Mouse (Mus musculus): ENCODE measurements around the gene Awat2.
"Not testable (repeated sequence)": the region's sequence is repeated elsewhere in the genome, so short reads cannot be mapped to it uniquely, and the experiment has no call there.

Awat2 gene

DNA sequence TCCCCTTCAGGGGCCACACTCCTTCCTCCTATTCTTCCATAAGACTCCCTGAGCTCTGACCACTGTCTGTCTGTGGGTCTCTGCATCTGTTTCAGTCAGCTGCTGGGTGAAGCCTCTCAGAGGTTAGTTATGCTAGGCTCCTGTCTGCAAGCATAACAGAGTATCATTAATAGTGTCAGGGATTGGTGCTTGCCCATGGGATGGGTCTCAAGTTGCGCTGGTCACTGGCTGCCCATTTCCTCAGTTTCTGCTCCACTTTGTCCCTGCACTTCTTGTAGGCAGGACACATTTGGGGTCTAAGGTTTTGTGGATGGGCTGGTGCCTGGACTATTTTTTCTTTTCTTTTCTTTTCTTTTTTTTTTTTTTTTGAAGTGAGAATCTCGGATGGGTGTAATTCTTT, at the start of gene Awat2:
Gene Awat2, minus strand, starts transcription at position 101 of the 400 bp plus-strand sequence.
- DNase-seq (ENCODE audit: low read depth, low spot score): not testable (repeated sequence)

DNA sequence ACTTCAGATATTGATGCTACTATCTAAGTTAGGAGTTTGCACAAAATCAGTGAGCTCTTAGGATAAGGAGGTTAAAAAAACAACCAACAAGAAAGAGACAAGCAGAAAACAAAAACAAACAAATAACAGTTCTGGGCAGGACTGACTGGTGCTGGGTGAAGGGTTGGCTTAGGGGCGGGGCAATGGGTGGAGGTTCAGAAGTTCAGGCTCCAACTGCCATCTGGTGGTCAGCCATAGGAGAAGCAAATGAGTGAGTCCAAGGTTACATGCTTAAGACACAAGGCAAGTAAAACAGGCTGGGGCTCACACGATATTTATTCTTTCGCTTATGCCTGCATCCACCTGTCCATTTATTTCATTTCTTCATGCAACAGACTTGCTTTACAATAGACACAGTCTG, 37.8 kb upstream of the Awat2 start:
- DNase-seq (ENCODE audit: low read depth, low spot score): peak; percentile 70

DNA sequence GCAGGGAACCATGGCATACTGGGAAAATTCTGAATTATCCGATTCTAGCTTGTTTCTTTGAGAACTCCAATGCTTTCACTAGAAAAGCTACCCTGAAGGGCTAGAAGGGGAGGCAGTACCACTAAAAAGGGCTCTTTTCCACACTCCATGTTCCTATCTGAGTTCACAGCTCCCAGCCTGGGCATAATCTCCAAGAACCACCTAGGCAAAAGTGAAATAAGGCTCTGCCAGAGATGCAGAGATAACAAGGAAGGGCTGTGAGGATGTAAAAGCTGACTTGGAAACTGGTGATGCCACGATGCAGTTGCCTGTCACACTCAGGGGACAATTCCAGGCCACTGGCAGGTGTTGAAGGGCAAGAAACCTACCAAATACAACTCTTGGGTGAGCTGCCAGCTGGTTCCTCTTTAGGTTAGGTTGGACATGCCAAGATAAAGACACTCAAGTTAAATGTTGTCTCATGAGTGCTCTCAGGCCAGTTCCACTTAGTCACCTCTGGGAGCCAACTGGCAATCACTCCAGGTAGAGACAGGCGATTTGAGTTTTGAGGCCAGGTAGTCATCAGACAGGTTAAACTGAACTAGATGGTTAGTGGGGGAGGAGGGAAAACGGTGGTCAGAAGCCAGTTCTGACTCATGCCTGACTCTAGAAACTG, 33.2 kb upstream of the Awat2 start:
- DNase-seq (ENCODE audit: low read depth, low spot score): no peak

DNA sequence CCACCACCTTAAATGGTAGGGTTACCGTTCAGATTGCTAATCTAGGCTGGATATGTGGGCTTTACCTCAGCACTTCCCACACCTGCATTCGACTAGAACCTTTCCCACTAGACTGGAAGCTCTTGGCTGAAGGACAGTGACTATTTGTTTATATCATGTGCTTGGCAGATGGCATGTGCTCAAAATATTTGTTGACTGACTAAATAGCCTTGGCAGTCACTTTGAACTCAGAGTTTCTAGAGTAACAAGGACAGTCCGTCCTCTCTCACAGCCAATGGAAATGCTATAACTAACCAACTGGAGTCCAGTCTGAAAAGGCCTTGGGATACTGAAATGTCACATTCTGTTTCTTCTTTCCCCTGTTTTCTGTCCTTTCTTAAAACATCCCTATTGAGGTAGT, 29.0 kb upstream of the Awat2 start:
- no peak for DNase-seq (ENCODE audit: low read depth, low spot score)

DNA sequence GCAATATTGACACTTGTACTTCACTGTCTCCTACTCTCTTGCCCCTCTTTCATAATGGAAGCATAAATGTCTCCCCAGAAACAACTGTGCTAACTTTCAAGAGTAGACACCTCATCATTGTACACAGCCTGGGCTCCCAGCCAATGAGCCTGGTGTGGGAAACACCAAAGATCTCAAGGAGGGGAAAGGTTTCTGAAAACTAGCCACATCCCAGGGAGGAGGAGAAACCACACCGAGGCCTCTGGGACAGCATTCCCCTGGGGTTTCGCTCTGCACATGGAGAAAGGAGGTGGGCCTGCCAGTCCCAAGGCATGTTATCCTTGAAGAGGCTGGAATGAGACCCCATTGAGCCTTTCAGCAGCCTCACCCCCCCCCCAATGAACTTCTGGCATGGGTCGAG, 27.6 kb upstream of the Awat2 start:
- DNase-seq (ENCODE audit: low read depth, low spot score): no peak

DNA sequence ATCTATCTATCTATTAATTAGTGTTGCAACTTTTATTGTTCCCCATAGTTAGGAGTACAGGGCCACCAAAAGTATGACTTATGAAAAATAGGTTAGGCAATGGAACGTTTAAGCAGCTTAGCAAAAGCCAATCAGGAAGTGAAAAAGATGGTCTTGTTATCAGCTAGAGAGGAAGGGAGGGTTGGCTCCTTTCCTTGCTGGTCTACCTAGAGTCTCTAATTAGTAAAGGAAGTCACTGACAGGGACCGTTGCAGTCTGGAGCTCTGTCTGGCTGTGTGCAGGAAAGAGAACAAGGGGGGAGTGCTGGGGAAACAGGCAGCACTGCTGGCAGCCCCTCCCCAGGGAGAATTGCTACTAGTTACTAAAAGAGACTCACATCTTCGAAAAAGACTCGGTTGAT, 25.5 kb upstream of the Awat2 start:
- no peak for DNase-seq (ENCODE audit: low read depth, low spot score)

DNA sequence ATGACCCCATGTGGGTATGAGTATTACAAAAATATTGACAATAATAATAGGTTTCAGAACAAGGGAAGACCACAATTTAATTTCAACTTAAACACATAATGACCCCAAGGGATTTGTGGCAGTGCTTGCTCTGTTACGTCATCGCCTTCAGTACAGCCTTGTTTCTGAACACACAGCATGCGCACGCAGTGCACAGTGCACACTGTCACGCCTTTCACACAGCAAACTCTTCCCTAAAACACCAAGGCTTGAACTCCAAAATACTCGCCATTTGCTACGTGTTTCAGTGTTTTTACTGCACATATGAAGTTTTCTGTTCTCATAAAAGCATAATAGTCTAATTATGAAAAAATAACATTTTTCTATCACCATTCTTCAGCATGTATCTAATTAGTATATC, 1.0 kb upstream of the Awat2 start:
- DNase-seq (ENCODE audit: low read depth, low spot score): no peak

DNA sequence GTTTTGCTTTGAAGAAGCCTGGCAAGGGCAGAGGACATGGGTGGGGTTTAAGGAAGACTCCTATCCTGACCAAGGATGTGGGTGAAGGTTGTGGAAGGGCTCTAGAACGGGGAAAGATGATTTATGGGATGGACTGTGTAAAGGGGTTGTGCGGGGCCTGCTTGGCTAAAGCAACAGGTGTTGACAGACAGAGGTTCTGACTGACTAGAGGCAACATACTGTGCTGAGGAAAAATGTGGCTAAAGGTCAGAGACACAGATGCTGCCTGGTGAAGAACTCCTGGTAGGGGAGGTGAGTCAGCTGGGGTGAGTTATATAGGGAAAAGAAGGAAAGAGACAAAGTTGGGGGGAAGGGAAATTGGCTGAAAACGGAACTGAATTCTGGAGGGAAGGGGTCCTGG, 10.2 kb downstream of the Awat2 start:
- no peak for DNase-seq (ENCODE audit: low read depth, low spot score)

DNA sequence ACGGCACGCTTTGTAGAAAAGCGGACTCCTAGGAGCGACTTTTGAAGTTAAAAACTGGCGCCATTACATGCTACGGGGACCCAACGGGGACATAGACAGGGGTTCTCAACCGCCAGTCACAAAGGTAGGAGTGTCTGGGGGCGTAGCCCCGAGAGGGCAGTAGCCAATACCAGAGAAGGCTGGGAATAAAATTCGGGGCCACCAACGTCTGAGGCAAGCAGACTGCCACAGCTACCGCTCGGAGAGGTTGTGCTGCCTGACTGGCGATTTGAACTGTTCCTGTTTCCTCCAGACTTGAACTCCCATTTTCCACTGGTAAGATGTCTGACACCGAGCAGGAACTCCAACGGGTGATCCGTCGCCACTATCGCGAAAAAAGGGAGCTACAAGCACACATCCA, 13.8 kb downstream of the Awat2 start, which contains the start of gene Otud6a:
Gene Otud6a, plus strand, starts transcription at position 321 of the 400 bp plus-strand sequence.
- DNase-seq (ENCODE audit: low read depth, low spot score): no peak

DNA sequence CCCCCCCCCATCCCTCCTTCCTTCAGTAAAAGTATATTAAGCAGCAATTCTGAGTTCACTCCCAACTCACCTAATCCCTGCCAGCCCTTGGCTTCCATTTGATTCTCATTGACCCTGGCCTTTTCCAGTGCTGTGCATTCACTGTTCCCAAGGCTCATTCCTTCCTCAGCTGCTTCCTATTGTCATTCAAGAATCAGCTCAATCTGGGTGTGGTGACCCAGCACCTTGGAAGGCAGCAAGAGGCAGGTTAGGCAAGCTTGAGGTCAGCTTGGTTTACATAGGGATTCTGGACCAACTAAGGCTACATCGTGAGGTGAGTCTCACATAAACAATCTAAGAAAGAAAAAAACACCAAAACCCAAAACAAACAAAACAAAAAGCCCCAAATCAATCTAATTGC, 33.3 kb downstream of the Awat2 start:
- DNase-seq (ENCODE audit: low read depth, low spot score): no peak

DNA sequence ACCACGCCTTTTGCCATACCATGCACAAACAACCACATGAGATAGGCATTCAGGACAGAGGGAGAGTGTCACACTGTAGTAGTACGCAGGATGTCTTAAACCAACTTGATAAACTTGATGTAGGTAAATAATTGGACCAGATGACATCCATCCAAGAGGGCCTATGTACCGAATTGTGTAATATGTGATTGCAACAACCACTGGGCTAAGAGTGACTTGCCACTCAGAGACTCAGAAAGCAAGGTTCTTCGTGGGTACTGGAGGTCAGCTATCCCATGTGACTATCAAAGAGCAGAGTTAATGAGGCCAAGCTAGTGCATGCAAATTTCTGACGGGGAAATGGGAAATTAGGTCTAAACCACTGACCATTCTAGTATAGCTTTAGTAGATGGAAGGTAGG, 40.9 kb downstream of the Awat2 start:
- DNase-seq (ENCODE audit: low read depth, low spot score): no peak

DNA sequence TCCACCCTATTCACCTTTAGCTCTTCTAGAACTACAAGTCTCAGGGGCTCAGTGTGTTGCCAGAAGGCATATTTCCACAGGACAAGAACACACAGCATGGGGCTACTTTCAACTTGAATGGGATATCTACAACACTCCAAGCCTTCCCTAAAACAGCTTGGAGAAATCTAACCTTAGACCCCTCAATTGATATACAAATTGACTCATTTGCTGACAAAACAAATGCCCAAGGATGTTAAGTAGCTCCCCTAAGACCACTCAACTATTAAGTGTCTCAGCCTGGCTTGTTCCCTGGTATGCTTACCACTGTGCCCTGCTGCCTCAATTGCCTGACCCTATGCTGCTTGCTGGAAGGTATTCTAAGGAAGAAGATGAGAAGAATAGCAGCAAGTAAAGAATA, 41.6 kb downstream of the Awat2 start:
- DNase-seq (ENCODE audit: low read depth, low spot score): no peak

DNA sequence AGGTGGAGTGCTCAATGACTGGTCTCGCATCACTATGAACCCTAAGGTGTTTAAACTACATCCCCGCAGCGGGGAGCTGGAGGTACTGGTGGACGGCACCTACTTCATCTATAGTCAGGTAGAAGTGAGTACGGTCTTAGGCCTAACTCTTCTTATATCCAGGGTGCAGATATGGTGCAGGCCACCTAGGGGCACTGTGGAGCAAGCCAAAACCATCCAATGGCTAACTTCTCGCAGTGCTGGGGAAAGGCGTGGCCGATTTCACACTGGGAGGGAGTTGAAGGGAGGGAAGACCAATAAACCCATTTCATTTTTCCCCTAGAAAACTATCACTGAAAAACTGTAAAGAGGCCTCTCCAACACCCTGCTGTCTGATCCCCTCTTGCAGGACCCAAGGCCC, 47.5 kb downstream of the Awat2 start:
- DNase-seq (ENCODE audit: low read depth, low spot score): no peak

DNA sequence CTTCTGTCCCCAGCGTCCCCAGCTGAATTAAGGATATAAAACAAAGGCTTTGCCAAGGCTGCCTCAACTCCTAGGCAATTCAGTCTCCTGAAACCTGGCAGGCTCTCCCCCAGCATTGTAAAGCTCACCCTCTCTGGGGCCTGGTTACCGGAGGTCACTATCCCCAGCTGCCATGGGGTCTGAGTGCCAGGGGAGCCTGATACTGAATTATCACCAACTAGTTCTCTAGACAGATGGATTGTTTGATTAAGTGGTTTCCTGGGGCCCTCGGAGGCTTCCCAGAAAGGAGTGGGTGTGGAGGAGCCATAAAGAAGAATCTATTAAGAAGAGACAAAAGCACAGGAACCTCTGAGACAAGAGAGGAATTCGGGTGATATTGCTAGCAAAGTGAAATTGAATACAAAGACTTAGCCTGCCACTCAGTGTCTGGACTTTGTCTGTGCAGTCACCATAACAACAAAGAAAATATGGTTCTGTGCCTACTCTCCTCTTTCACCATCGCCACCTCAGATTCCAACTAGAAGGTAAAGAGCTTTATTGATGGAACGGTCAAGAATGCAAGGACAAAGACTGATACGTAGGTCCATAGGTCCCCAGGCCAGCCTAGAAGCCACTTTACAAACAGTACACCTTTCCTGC, 48.2 kb downstream of the Awat2 start:
- DNase-seq (ENCODE audit: low read depth, low spot score): no peak

DNA sequence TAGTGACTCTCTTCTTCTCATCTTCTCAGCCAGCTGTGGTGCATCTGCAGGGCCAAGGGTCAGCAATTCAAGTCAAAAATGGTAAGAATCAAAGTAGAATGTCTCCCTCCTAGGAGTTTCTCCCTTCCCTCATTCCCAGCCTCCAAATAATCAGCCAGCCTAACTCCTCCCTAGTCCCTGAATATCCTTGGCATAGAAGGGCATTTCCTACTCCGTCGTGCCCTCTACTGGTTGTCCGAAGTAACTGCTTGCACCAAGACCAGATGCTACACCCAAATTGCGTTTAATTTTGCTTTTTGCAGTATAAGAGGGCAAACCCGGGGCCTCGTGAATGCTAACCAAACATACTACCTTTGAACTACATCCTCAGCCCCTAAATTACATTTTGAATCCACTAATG, 50.2 kb downstream of the Awat2 start:
- DNase-seq (ENCODE audit: low read depth, low spot score): no peak

DNA sequence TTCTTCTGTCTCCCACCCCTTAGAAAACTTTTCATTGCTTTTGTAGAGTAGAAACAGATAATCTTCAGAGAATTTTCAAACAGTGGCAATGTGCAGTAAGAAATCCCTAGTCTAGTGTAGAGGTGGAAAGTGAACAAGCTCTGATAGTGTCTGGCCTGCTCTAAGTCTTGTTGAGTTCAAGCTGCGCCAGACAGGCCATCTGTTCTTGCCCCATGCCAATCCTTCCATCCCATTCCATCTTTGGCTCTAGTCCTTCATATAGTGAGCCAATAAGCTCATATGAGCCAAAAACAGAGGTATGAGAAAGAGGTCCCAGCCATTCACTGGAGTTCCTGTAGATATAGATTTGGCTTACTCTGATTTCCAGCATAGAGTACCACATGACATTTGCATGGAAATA, 52.6 kb downstream of the Awat2 start:
- no peak for DNase-seq (ENCODE audit: low read depth, low spot score)

DNA sequence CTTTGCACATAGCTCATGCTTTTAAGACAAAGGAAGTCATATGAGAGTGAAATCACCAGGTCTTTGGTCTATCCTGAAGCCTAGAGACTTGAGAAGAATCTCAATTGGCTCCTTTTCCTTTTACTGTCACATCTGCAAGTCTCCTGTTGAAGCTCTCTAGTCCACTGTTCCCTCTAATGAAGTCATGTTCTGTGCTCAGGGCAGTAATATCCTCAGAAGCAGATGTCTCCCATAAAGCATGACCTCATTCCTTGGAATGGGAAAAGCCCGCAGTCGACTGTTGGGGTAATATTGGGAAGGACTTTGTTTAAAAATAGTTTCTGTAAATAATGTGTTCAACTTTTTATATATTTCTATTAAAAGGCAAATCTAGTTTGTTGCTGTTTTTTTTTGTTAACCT, 85.5 kb downstream of the Awat2 start:
- DNase-seq (ENCODE audit: low read depth, low spot score): no peak

All from CD4-positive helper T cell, adult 2 months (primary cell).